Mouse (Mus musculus): Measurements from ENCODE around the gene Duxbl1. TPM values are rescaled to one million over a fixed set of nuclear protein-coding genes. Genes with fewer than 3 reads are reported as not detected.
A peak's percentile ranks its signal among the peaks of the same experiment; 100 is the strongest.
"Not testable (repeated sequence)": the region's sequence is repeated elsewhere in the genome, so short reads cannot be mapped to it uniquely, and the experiment has no call there.

Gene Duxbl1
- polyA plus RNA-seq, 1 experiment from 2014 or later, result 0.10 TPM

DNA sequence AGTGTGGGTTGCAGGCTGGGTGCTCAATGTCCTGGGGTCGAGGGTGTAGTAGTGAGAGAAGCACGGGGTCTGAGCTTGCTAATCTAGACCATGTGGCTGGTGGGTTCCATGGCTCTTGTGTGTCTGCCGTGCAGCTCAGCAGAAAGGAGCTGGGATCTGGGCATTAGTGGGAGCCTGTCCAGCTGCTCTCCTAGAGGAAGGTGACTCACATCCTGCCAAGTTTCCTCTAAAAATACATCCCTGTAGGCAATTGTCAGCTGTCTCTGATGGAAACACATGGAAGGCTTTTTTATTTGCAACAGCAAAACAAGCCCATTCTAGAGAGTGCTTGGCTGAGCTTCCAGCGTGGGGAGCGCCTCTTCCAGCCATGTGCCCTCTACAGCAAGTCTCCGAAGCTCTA lies 44.5 kb downstream of the Duxbl1 start:
- H3K9me3 ChIP-seq (ENCODE audit: control insufficient read depth); H3K36me3 ChIP-seq (ENCODE audit: control insufficient read depth, insufficient read depth); H3K9ac ChIP-seq (ENCODE audit: low read depth, low read length); H3K27me3 ChIP-seq (replicated peaks; ENCODE audit: control insufficient read depth, insufficient read depth, low read length); H3K27ac ChIP-seq (ENCODE audit: low read depth, low read length); H3K4me1 ChIP-seq (replicated peaks; ENCODE audit: control insufficient read depth, insufficient read depth, low read length); H3K4me2 ChIP-seq (replicated peaks; ENCODE audit: low read depth); H3K4me3 ChIP-seq (ENCODE audit: low read depth, low read length); ATAC-seq: not testable (repeated sequence)
- no CpG with 5 or more reads among the region's 6 CpGs for WGBS

GRCm38 (mm10) chr14:26025653-26026052 lies 47.3 kb downstream of the Duxbl1 start:
- not testable (repeated sequence) for H3K9ac ChIP-seq (ENCODE audit: low read depth, low read length); H3K36me3 ChIP-seq (ENCODE audit: control insufficient read depth, insufficient read depth); ATAC-seq; H3K9me3 ChIP-seq (ENCODE audit: control insufficient read depth); H3K4me3 ChIP-seq (ENCODE audit: low read depth, low read length); H3K4me2 ChIP-seq (replicated peaks; ENCODE audit: low read depth); H3K27ac ChIP-seq (ENCODE audit: low read depth, low read length); H3K27me3 ChIP-seq (replicated peaks; ENCODE audit: control insufficient read depth, insufficient read depth, low read length); H3K4me1 ChIP-seq (replicated peaks; ENCODE audit: control insufficient read depth, insufficient read depth, low read length)
- WGBS, result no CpG with 5 or more reads among the region's 12 CpGs

DNA sequence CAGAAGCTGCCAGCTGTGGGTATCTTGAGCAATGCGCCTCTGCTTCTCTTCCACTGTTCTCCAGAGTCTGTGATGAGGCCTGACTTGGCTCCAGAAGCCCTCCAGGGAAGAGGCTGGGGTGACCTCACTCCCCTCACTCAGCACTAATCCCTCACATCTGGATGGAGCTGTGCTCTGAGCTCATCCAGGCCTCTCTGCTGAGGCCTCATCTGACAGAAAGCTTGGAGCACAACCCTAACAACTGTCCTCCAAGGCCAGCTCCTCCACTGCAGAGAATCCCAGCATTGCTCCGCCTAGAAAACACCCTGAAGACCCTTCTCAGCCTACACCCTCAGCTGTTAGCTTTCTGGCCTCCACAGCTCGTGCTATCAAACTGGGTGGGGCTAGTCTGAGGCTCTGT lies 56.0 kb downstream of the Duxbl1 start:
- 0 out of 2 replicates have a peak, but pooled peaks have one; percentile 19 for ATAC-seq
- H3K4me3 ChIP-seq (ENCODE audit: low read depth, low read length); H3K9ac ChIP-seq (ENCODE audit: low read depth, low read length); H3K4me2 ChIP-seq (replicated peaks; ENCODE audit: low read depth); H3K27me3 ChIP-seq (replicated peaks; ENCODE audit: control insufficient read depth, insufficient read depth, low read length); H3K36me3 ChIP-seq (ENCODE audit: control insufficient read depth, insufficient read depth); H3K4me1 ChIP-seq (replicated peaks; ENCODE audit: control insufficient read depth, insufficient read depth, low read length); H3K27ac ChIP-seq (ENCODE audit: low read depth, low read length); H3K9me3 ChIP-seq (ENCODE audit: control insufficient read depth): not testable (repeated sequence)
- no CpG with 5 or more reads among the region's 3 CpGs for WGBS

DNA sequence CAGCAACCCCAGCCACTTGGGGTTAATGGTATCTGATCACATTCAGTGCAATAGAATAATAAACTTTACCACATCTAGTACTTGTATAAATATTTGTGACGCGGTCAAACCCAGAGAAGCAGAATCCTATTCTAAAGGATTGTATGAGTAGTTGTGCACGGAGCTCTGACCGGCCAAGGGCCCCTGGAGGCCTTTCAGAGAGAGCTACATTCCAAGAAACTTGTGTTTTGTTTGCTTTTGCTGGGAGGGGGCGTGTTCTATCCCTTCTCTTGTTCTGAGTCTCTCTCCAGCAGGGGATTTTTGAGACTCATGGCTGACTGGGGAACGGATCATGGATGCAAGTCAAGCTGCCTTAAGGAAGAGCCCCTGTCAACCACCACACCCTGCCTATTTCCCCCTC lies 57.1 kb downstream of the Duxbl1 start:
- not testable (repeated sequence) for H3K27ac ChIP-seq (ENCODE audit: low read depth, low read length); H3K4me3 ChIP-seq (ENCODE audit: low read depth, low read length); H3K4me2 ChIP-seq (replicated peaks; ENCODE audit: low read depth); H3K4me1 ChIP-seq (replicated peaks; ENCODE audit: control insufficient read depth, insufficient read depth, low read length); H3K27me3 ChIP-seq (replicated peaks; ENCODE audit: control insufficient read depth, insufficient read depth, low read length); H3K36me3 ChIP-seq (ENCODE audit: control insufficient read depth, insufficient read depth); ATAC-seq; H3K9ac ChIP-seq (ENCODE audit: low read depth, low read length); H3K9me3 ChIP-seq (ENCODE audit: control insufficient read depth)
- WGBS, result no CpG with 5 or more reads among the region's 6 CpGs

Other genes starting within 250 kb of the Duxbl1 start
- 10.3 and 12.1 TPM in 2 replicates for gene Zcchc24, start 209.5 kb upstream of the Duxbl1 start, polyA plus RNA-seq (2015; fragmentation: Nextera tagmentation; extraction: Ambion mirVana)
- 82.3 and 86.7 TPM in 2 replicates for gene Anxa11, start 136.4 kb upstream of the Duxbl1 start, polyA plus RNA-seq (2015; fragmentation: Nextera tagmentation; extraction: Ambion mirVana)
- 0.46 and 1.3 TPM in 2 replicates for gene Plac9a, start 75.5 kb upstream of the Duxbl1 start, polyA plus RNA-seq (2015; fragmentation: Nextera tagmentation; extraction: Ambion mirVana)
- 4.7 and 5.0 TPM in 2 replicates for gene Tmem254a, start 50.9 kb upstream of the Duxbl1 start, polyA plus RNA-seq (2015; fragmentation: Nextera tagmentation; extraction: Ambion mirVana)
- gene Cphx1, start 40.3 kb upstream of the Duxbl1 start, polyA plus RNA-seq (2015; fragmentation: Nextera tagmentation; extraction: Ambion mirVana), result 0.24 TPM in 1 of 2 replicates, not detected in the other
- gene Gm9780, start 64.1 kb downstream of the Duxbl1 start, polyA plus RNA-seq (2015; fragmentation: Nextera tagmentation; extraction: Ambion mirVana), result 25.3 and 26.1 TPM in 2 replicates
- gene Tmem254c, start 88.8 kb downstream of the Duxbl1 start, polyA plus RNA-seq (2015; fragmentation: Nextera tagmentation; extraction: Ambion mirVana), result 57.1 and 57.3 TPM in 2 replicates
- not detected in 2 replicates for gene Cphx2, start 102.9 kb downstream of the Duxbl1 start, polyA plus RNA-seq (2015; fragmentation: Nextera tagmentation; extraction: Ambion mirVana)
- gene Cphx3, start 103.7 kb downstream of the Duxbl1 start, polyA plus RNA-seq (2015; fragmentation: Nextera tagmentation; extraction: Ambion mirVana), result 0.14 TPM in 1 of 2 replicates, not detected in the other
- 0.72 TPM in 1 of 2 replicates, not detected in the other for gene Duxbl2, start 139.8 kb downstream of the Duxbl1 start, polyA plus RNA-seq (2015; fragmentation: Nextera tagmentation; extraction: Ambion mirVana)
- 27.3 and 35.4 TPM in 2 replicates for gene Plac9b, start 203.9 kb downstream of the Duxbl1 start, polyA plus RNA-seq (2015; fragmentation: Nextera tagmentation; extraction: Ambion mirVana)
- 55.1 and 56.8 TPM in 2 replicates for gene Tmem254b, start 228.5 kb downstream of the Duxbl1 start, polyA plus RNA-seq (2015; fragmentation: Nextera tagmentation; extraction: Ambion mirVana)